Mouse (Mus musculus) MEL (cell line): ENCODE measurements around the gene Frmd6. TPM values are rescaled to one million over a fixed set of nuclear protein-coding genes. Genes with fewer than 3 reads are reported as not detected.

Experiments
- DNase-seq: peaks from one replicate; pipeline ENCODE4 v3.0.0; 2011; ENCODE audit warnings: low read depth, low spot score
- H3K27ac ChIP-seq: 2 replicates; pipeline ENCODE4 v1.5.1; 2012; ENCODE audit warnings: low read depth, mild to moderate bottlenecking, control low read depth, low read length, moderate library complexity; ENCODE audit not compliant: control insufficient read depth
- H3K27me3 ChIP-seq, 2 experiments: fragments of 150-350 bp in 1 of 2; sonication (generic) in 1 of 2; 2 replicates each; pipeline ENCODE4 v1.6.1; 2012; ENCODE audit warnings: low read length in 2 of 2, mild to moderate bottlenecking in 2 of 2, improper control_type of control experiment in 1 of 2, moderate library complexity in 1 of 2; ENCODE audit not compliant: insufficient read depth in 2 of 2, control insufficient read depth in 1 of 2
- H3K36me3 ChIP-seq, 2 experiments: 2 replicates each; pipeline ENCODE4 v1.6.1; 2012 to 2014; ENCODE audit warnings: low read length in 2 of 2, improper control_type of control experiment in 1 of 2, inconsistent platforms in 1 of 2, mild to moderate bottlenecking in 1 of 2; ENCODE audit not compliant: insufficient read depth in 2 of 2, control insufficient read depth in 1 of 2
- H3K4me1 ChIP-seq, 2 experiments: fragments of 150-350 bp in 1 of 2; sonication (generic) in 1 of 2; 2 replicates each; pipeline ENCODE4 v1.6.1; 2012; ENCODE audit warnings: low read length in 2 of 2, improper control_type of control experiment in 1 of 2, mild to moderate bottlenecking in 1 of 2; ENCODE audit not compliant: insufficient read depth in 2 of 2, control insufficient read depth in 1 of 2
- H3K4me3 ChIP-seq, 2 experiments: fragments of 150-350 bp in 1 of 2; sonication (generic) in 1 of 2; 2 replicates each; pipeline ENCODE4 v1.5.1; 2012; ENCODE audit warnings: low read depth in 2 of 2, low read length in 2 of 2, mild to moderate bottlenecking in 2 of 2, moderate library complexity in 2 of 2, control low read depth in 1 of 2, improper control_type of control experiment in 1 of 2; ENCODE audit not compliant: control insufficient read depth in 1 of 2, insufficient read depth in 1 of 2
- H3K79me2 ChIP-seq: 2 replicates; pipeline ENCODE4 v1.6.1; 2012; ENCODE audit warnings: mild to moderate bottlenecking, low read length, moderate library complexity; ENCODE audit not compliant: control insufficient read depth, poor library complexity, insufficient read depth
- H3K9ac ChIP-seq: 2 replicates; pipeline ENCODE4 v1.6.1; 2012; ENCODE audit warnings: low read depth, mild to moderate bottlenecking, control low read depth, low read length, moderate library complexity; ENCODE audit not compliant: control insufficient read depth, poor library complexity, severe bottlenecking
- H3K9me3 ChIP-seq: fragments of 150-350 bp; sonication (generic); replicated peaks from 2 replicates; pipeline ENCODE4 v1.6.1; 2012; ENCODE audit warnings: mild to moderate bottlenecking, low read length, improper control_type of control experiment, moderate library complexity; ENCODE audit not compliant: insufficient read depth
- CHD1 ChIP-seq: IDR thresholded peaks from 2 replicates; pipeline ENCODE4 v1.6.1; 2012; ENCODE audit warnings: low read depth, mild to moderate bottlenecking, inconsistent platforms, low read length, improper control_type of control experiment
- E2F4 ChIP-seq: IDR thresholded peaks from 2 replicates; pipeline ENCODE4 v1.6.1; 2011; ENCODE audit warnings: low read depth, low read length, improper control_type of control experiment, borderline replicate concordance
- ELF1 ChIP-seq: IDR thresholded peaks from 2 replicates; pipeline ENCODE4 v1.6.1; 2014; ENCODE audit warnings: low read depth, mild to moderate bottlenecking, inconsistent platforms, low read length, improper control_type of control experiment, moderate library complexity
- ETS1 ChIP-seq: IDR thresholded peaks from 2 replicates; pipeline ENCODE4 v1.6.1; 2012; ENCODE audit warnings: low read depth, mild to moderate bottlenecking, inconsistent platforms, low read length, improper control_type of control experiment, moderate library complexity
- JUND ChIP-seq: IDR thresholded peaks from 2 replicates; pipeline ENCODE4 v1.6.1; 2011; ENCODE audit warnings: low read depth, mild to moderate bottlenecking, improper control_type of control experiment, low read length
- MAFK ChIP-seq: IDR thresholded peaks from 2 replicates; pipeline ENCODE4 v1.6.1; 2011; ENCODE audit warnings: low read depth, mild to moderate bottlenecking, low read length, improper control_type of control experiment, borderline replicate concordance
- MAX ChIP-seq: IDR thresholded peaks from 2 replicates; pipeline ENCODE4 v1.6.1; 2011; ENCODE audit warnings: low read length, improper control_type of control experiment
- MAZ ChIP-seq: IDR thresholded peaks from 2 replicates; pipeline ENCODE4 v1.6.1; 2012; ENCODE audit warnings: low read depth, mild to moderate bottlenecking, inconsistent platforms, low read length, improper control_type of control experiment
- MXI1 ChIP-seq: IDR thresholded peaks from 2 replicates; pipeline ENCODE4 v1.6.1; 2011; ENCODE audit warnings: mild to moderate bottlenecking, low read depth, low read length, improper control_type of control experiment
- MYB ChIP-seq: IDR thresholded peaks from 2 replicates; pipeline ENCODE4 v1.6.1; 2011; ENCODE audit warnings: mild to moderate bottlenecking, low read depth, low read length, improper control_type of control experiment
- MYC ChIP-seq: IDR thresholded peaks from 2 replicates; pipeline ENCODE4 v1.6.1; 2011; ENCODE audit warnings: low read depth, mild to moderate bottlenecking, low read length, improper control_type of control experiment, moderate library complexity
- POLR2AphosphoS2 ChIP-seq: IDR thresholded peaks from 2 replicates; pipeline ENCODE4 v1.6.1; 2011; ENCODE audit warnings: low read length, improper control_type of control experiment
- RAD21 ChIP-seq: IDR thresholded peaks from 2 replicates; pipeline ENCODE4 v1.6.1; 2011; ENCODE audit warnings: mild to moderate bottlenecking, low read depth, low read length, improper control_type of control experiment
- RCOR1 ChIP-seq: IDR thresholded peaks from 2 replicates; pipeline ENCODE4 v1.6.1; 2012; ENCODE audit warnings: low read depth, mild to moderate bottlenecking, inconsistent platforms, low read length, improper control_type of control experiment
- SMC3 ChIP-seq: IDR thresholded peaks from 2 replicates; pipeline ENCODE4 v1.6.1; 2011; ENCODE audit warnings: low read depth, low read length, improper control_type of control experiment
- UBTF ChIP-seq: IDR thresholded peaks from 2 replicates; pipeline ENCODE4 v1.6.1; 2012; ENCODE audit warnings: low read depth, mild to moderate bottlenecking, inconsistent platforms, low read length, improper control_type of control experiment, moderate library complexity, borderline replicate concordance; ENCODE audit not compliant: insufficient read depth
- USF1 ChIP-seq: IDR thresholded peaks from 2 replicates; pipeline ENCODE4 v1.6.1; 2014; ENCODE audit warnings: low read depth, mild to moderate bottlenecking, inconsistent platforms, low read length, improper control_type of control experiment, moderate library complexity
- USF2 ChIP-seq, 2 experiments: IDR thresholded peaks; 2 replicates each; pipeline ENCODE4 v1.6.1; 2011 to 2012; ENCODE audit warnings: improper control_type of control experiment in 2 of 2, low read length in 2 of 2, borderline replicate concordance in 1 of 2, inconsistent platforms in 1 of 2, low read depth in 1 of 2, mild to moderate bottlenecking in 1 of 2; ENCODE audit not compliant: insufficient read depth in 1 of 2
- ZMIZ1 ChIP-seq: IDR thresholded peaks from 2 replicates; pipeline ENCODE4 v1.6.1; 2012; ENCODE audit warnings: low read depth, mild to moderate bottlenecking, inconsistent platforms, low read length, improper control_type of control experiment, moderate library complexity
- polyA plus RNA-seq, 2 experiments: library from polyadenylated mRNA; stranded (reverse) in 1 of 2; unstranded in 1 of 2; fragments of >175 nt in 1 of 2; fragments of >200 nt in 1 of 2; gene quantifications; 2 replicates each; pipeline versions ENCODE4 v1.2.1 to v1.2.4; 2012; ENCODE audit warnings: low replicate concordance in 2 of 2, low read depth in 1 of 2; ENCODE audit not compliant: insufficient read length in 2 of 2, insufficient read depth in 1 of 2, missing spikeins in 1 of 2
- total RNA-seq: library from RNA; depleted of rRNA; stranded (reverse); fragments of 300-350 nt; gene quantifications from 2 replicates; pipeline ENCODE4 v1.2.3, GENCODE M21; 2012

Frmd6 gene
- total and polyA plus RNA-seq, 3 experiments: 3.7 to 5.0 TPM; not detected in 1

GRCm38 (mm10) chr12:70884113-70884512 lies 58.8 kb downstream of the Frmd6 start:
- Histone ChIP-seq H3K79me2 (no peaks in the 10 kb centered on the region), H3K4me3 (no peak overlapping the region), H3K36me3 (no peaks in the 10 kb centered on the region; a peak in 1 of 4 replicates)

GRCm38 (mm10) chr12:70884973-70885372 lies 59.7 kb downstream of the Frmd6 start:
- Histone ChIP-seq H3K9me3 (no peaks in the 10 kb centered on the region), H3K4me3 (no peak overlapping the region), H3K36me3 (no peaks in the 10 kb centered on the region; a peak in 1 of 4 replicates), H3K4me1 (peaks cover 0 to 4% of the 10 kb centered on the region in 2 experiments; a peak in 1 of 4 replicates), H3K79me2 (no peaks in the 10 kb centered on the region), H3K9ac (no peak overlapping the region), H3K27me3 (no peaks in the 10 kb centered on the region), H3K27ac (no peak overlapping the region)
- TF ChIP-seq JUND (no peak), ELF1 (no peak), UBTF (no peak), POLR2AphosphoS2 (no peak), MYB (no peak), MAX (no peak), MAFK (no peak), USF1 (no peak), CHD1 (no peak), RCOR1 (no peak), ETS1 (no peak), E2F4 (no peak)
- DNase-seq: no peak

More at GRCm38 (mm10) chr12:70884113-70884512, 58.8 kb downstream of the Frmd6 start:
- no peak overlapping the region for H3K27ac ChIP-seq
- no peak for TF ChIP-seq RAD21
- no peak for TF ChIP-seq POLR2AphosphoS2
- no peak for TF ChIP-seq UBTF
- TF ChIP-seq USF2 (IDR thresholded peaks at IDR 0.05; ENCODE audit: borderline replicate concordance in 1 of 2, insufficient read depth in 1 of 2, low read depth in 1 of 2, low read length in 2 of 2): no peak
- TF ChIP-seq MXI1: no peak
- no peak for TF ChIP-seq ZMIZ1
- TF ChIP-seq MAZ: no peak
- no peak for TF ChIP-seq MYC
- TF ChIP-seq SMC3: no peak
- H3K4me1 ChIP-seq: peaks cover 0 to 4% of the 10 kb centered on the region in 2 experiments; a peak in 1 of 4 replicates
- H3K27me3 ChIP-seq: no peaks in the 10 kb centered on the region
- no peak for DNase-seq
- H3K9me3 ChIP-seq: no peaks in the 10 kb centered on the region
- H3K9ac ChIP-seq: no peak overlapping the region
